Mouse (Mus musculus) bone marrow, adult 2 months (tissue): ENCODE measurements at regions not wholly inside any gene's neighbourhood (a gene's known extent, or its start where the extent isn't known, plus 50 kb on each side); places are given as distances from the start of the nearest gene placed in this dataset.

Source experiments
- CTCF ChIP-seq: fragments of 200-500 bp; IDR thresholded peaks from 2 replicates; pipeline ENCODE4 v1.5.1; 2011; ENCODE audit warnings: low read length, control low read depth; ENCODE audit not compliant: control insufficient read depth, insufficient read depth
- POLR2A ChIP-seq: fragments of 200-500 bp; IDR thresholded peaks from 2 replicates; pipeline ENCODE4 v1.6.1; 2011; ENCODE audit warnings: low read depth, mild to moderate bottlenecking, control low read depth, low read length, borderline replicate concordance; ENCODE audit not compliant: control insufficient read depth

GRCm38 (mm10) chr16:93046221-93046620 is 220.3 kb upstream of the Runx1 start:
- TF ChIP-seq CTCF, result no peak
- TF ChIP-seq POLR2A, result no peak
